Mouse (Mus musculus) central nervous system, embryonic 14 days (tissue): ENCODE data around the gene Olfr1122. TPM values are rescaled to one million over a fixed set of nuclear protein-coding genes. Genes with fewer than 3 reads are reported as not detected.

Experiments
- polyA plus RNA-seq: library from polyadenylated mRNA; depleted of rRNA; stranded (reverse); fragments of >200 nt; gene quantifications from 2 replicates; pipeline ENCODE4 v1.2.3, GENCODE M21; 2012; rRNA removed

The Olfr1122 gene
- polyA plus RNA-seq = not detected in 2 replicates

GRCm38 (mm10) chr2:87385549-87385948, at the start of gene Olfr1122:
TSS of gene Olfr1122 (plus strand) at chr2:87385849.

DNA sequence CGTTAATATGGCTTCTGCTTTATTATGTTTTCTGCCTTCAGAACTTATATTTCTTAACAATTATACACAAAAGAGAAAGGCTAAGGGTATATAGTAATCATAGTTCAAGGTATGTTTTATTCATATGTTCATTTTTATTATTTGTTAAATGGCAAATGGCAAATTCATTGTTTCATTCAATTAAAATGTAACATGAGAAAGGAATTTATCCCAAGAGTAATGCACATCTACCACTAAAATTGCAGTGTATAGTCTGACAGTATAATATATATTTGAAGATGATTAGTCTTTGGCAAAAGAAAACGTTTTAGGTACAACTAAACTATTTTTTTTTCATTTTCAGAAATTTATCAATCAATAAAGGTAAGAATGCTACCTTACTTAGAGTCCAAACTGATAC, 31.1 kb upstream of the Olfr1122 start, which contains the start of gene Olfr1120:
Olfr1120 (plus strand) TSS at position 301 of the 400 bp plus-strand sequence.

DNA sequence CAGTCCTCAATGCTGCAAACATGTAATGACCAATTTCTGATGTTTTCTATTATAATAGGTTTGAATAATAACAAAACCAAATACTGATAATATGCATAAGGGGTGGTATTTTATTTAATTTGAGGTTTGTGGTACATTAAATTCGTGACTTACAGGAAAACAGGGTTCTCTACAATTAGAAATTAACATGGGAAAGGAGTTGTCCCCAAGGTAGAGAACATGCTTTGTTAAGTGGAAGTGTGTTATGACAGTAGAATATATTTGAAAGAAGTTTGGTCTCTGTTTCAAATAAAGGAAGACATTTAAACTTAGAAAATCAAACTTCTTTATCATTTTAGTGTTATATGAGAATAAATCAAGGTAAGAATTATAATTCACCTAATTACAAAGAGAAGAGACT, 16.1 kb upstream of the Olfr1122 start, which contains the start of gene Olfr1121:
Olfr1121 (plus strand) TSS at position 301 of the 400 bp plus-strand sequence.

GRCm38 (mm10) chr2:87416335-87416734, 30.7 kb downstream of the Olfr1122 start, which contains the start of gene Olfr1123:
TSS of gene Olfr1123 (plus strand) at chr2:87416635.

DNA sequence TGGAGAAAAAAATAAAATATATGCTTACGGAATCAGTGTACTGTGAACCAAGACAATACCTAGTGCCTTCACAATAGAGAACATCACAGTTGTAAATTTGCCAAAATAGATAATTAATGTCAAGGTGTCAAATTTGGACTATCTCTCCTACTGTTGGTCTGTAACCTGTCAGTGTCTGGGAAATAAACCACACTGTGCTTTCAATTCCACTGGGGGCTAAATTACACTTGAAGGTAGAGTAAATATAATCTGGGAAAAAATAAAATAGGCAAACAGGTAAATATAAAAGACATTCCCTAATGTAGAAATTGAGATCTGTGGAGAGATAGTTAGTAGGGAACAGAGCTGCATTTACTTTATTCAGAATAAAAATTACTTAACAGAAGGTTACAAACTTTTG, 44.3 kb downstream of the Olfr1122 start, which contains the start of gene Olfr1124:
Olfr1124 (plus strand) TSS at position 301 of the 400 bp plus-strand sequence.

Other genes with a start within 250 kb of the Olfr1122 start
- not detected in 2 replicates for gene Olfr1110, start 245.5 kb upstream of the Olfr1122 start, polyA plus RNA-seq
- not detected in 2 replicates for gene Olfr1111, start 233.2 kb upstream of the Olfr1122 start, polyA plus RNA-seq
- not detected in 2 replicates for gene Olfr1112, start 198.1 kb upstream of the Olfr1122 start, polyA plus RNA-seq
- not detected in 2 replicates for gene Olfr1113, start 176.9 kb upstream of the Olfr1122 start, polyA plus RNA-seq
- gene Olfr1115, start 137.8 kb upstream of the Olfr1122 start, polyA plus RNA-seq = not detected in 2 replicates
- not detected in 2 replicates for gene Olfr1116, start 118.3 kb upstream of the Olfr1122 start, polyA plus RNA-seq
- not detected in 2 replicates for gene Olfr1118, start 78.3 kb upstream of the Olfr1122 start, polyA plus RNA-seq
- gene Olfr1120, start 31.0 kb upstream of the Olfr1122 start, polyA plus RNA-seq = not detected in 2 replicates
- not detected in 2 replicates for gene Olfr1121, start 16.0 kb upstream of the Olfr1122 start, polyA plus RNA-seq
- not detected in 2 replicates for gene Olfr1123, start 30.8 kb downstream of the Olfr1122 start, polyA plus RNA-seq
- gene Olfr1124, start 44.4 kb downstream of the Olfr1122 start, polyA plus RNA-seq = not detected in 2 replicates
- gene Olfr1126, start 68.1 kb downstream of the Olfr1122 start, polyA plus RNA-seq = not detected in 2 replicates
- gene Pramel7, start 111.2 kb downstream of the Olfr1122 start, polyA plus RNA-seq = not detected in 2 replicates
- gene Pramel6, start 120.7 kb downstream of the Olfr1122 start, polyA plus RNA-seq = not detected in 2 replicates
- gene Olfr153, start 145.9 kb downstream of the Olfr1122 start, polyA plus RNA-seq = not detected in 2 replicates
- gene Olfr1128, start 159.7 kb downstream of the Olfr1122 start, polyA plus RNA-seq = not detected in 2 replicates
- gene Olfr1129, start 188.1 kb downstream of the Olfr1122 start, polyA plus RNA-seq = not detected in 2 replicates
- not detected in 2 replicates for gene Olfr1130, start 220.4 kb downstream of the Olfr1122 start, polyA plus RNA-seq
- not detected in 2 replicates for gene Olfr1131, start 241.3 kb downstream of the Olfr1122 start, polyA plus RNA-seq